Mouse (Mus musculus) large intestine, adult 2 months (tissue): ENCODE results near the gene Ddn. TPM values are rescaled to one million over a fixed set of nuclear protein-coding genes. Genes with fewer than 3 reads are reported as not detected.

Experiments
- DNase-seq: peaks from one replicate; pipeline ENCODE4 v3.0.0-alpha.2; 2012; ENCODE audit warnings: low read depth, low spot score
- WGBS: fragments of 180-500 bp; shearing (Covaris S2); methylation state at CpG from one replicate; pipeline ENCODE4 v1.1.7; 2018; 5-methylcytosine and 5-hydroxymethylcytosine counted together
- polyA plus RNA-seq: library from polyadenylated mRNA; depleted of rRNA; stranded (reverse); fragments of >200 nt; gene quantifications from 2 replicates; pipeline ENCODE4 v1.2.3, GENCODE M21; 2012

Gene Ddn
- polyA plus RNA-seq, 1 experiment: 0.12 TPM

- 14% methylated on average over 8 of the region's 8 CpGs for WGBS
- DNase-seq: no peak
Measured at GRCm38 (mm10) chr15:98802926-98803325, 6.4 kb downstream of the Ddn start.

GRCm38 (mm10) chr15:98799396-98799795, 9.9 kb downstream of the Ddn start:
- WGBS: 11% methylated on average over 12 of the region's 12 CpGs
- DNase-seq: no peak

- 58% methylated on average over 3 of the region's 3 CpGs for WGBS
Measured at GRCm38 (mm10) chr15:98798903-98799302, 10.4 kb downstream of the Ddn start.

GRCm38 (mm10) chr15:98797835-98798492, 11.3 kb downstream of the Ddn start:
- no peak for DNase-seq
- 20% methylated on average over 28 of the region's 28 CpGs for WGBS

More at GRCm38 (mm10) chr15:98798903-98799302, 10.4 kb downstream of the Ddn start:
- no peak for DNase-seq

GRCm38 (mm10) chr15:98796803-98797595, 12.3 kb downstream of the Ddn start:
- 8% methylated on average over 13 of the region's 13 CpGs for WGBS
- no peak for DNase-seq

- WGBS: 5% methylated on average over 13 of the region's 13 CpGs
- no peak for DNase-seq
Measured at GRCm38 (mm10) chr15:98793141-98793698, 16.1 kb downstream of the Ddn start.

- WGBS: 2% methylated on average over 74 of the region's 75 CpGs
- DNase-seq: no peak
Measured at GRCm38 (mm10) chr15:98792233-98793020, 16.9 kb downstream of the Ddn start.

GRCm38 (mm10) chr15:98791771-98792170, 17.5 kb downstream of the Ddn start:
- DNase-seq: no peak
- 3% methylated on average over 23 of the region's 23 CpGs for WGBS

GRCm38 (mm10) chr15:98791221-98791620, 18.1 kb downstream of the Ddn start:
- WGBS: 1% methylated on average over 12 of the region's 12 CpGs

GRCm38 (mm10) chr15:98790761-98791160, 18.5 kb downstream of the Ddn start:
- no peak for DNase-seq
- 1% methylated on average over 23 of the region's 23 CpGs for WGBS

More at GRCm38 (mm10) chr15:98791221-98791620, 18.1 kb downstream of the Ddn start:
- no peak for DNase-seq

GRCm38 (mm10) chr15:98789661-98790535, 19.4 kb downstream of the Ddn start, which contains the start of gene Wnt1:
Wnt1 (plus strand) TSS chr15:98789857.
- WGBS: 6% methylated on average over 51 of the region's 51 CpGs
- DNase-seq: no peak

- DNase-seq: no peak
- 5% methylated on average over 24 of the region's 24 CpGs for WGBS
Measured at GRCm38 (mm10) chr15:98788972-98789660, 20.2 kb downstream of the Ddn start.

- no peak for DNase-seq
- 32% methylated on average over 4 of the region's 4 CpGs for WGBS
Measured at GRCm38 (mm10) chr15:98787930-98788329, 21.4 kb downstream of the Ddn start.

- DNase-seq: no peak
Measured at GRCm38 (mm10) chr15:98785744-98786143, 23.5 kb downstream of the Ddn start.

GRCm38 (mm10) chr15:98781166-98781565, 28.1 kb downstream of the Ddn start:
- 50% methylated on average over 6 of the region's 6 CpGs for WGBS
- DNase-seq: no peak

More at GRCm38 (mm10) chr15:98785744-98786143, 23.5 kb downstream of the Ddn start:
- WGBS: 55% methylated on average over 7 of the region's 7 CpGs

GRCm38 (mm10) chr15:98780573-98780972, 28.7 kb downstream of the Ddn start:
- 25% methylated on average over 13 of the region's 13 CpGs for WGBS
- DNase-seq: no peak

GRCm38 (mm10) chr15:98780075-98780474, 29.2 kb downstream of the Ddn start:
- WGBS: 15% methylated on average over 8 of the region's 8 CpGs
- DNase-seq: no peak

GRCm38 (mm10) chr15:98778806-98779205, 30.5 kb downstream of the Ddn start:
- DNase-seq: no peak
- 11% methylated on average over 11 of the region's 11 CpGs for WGBS
